Mouse (Mus musculus) heart, postnatal 0 days (tissue): Measurements from ENCODE around the gene Phc2.

ENCODE experiments used
- CTCF ChIP-seq: IDR thresholded peaks from 2 replicates; pipeline ENCODE4 v1.5.1; 2016; ENCODE audit warnings: antibody characterized with exemption, control low read depth, low read depth
- EP300 ChIP-seq: IDR thresholded peaks from 2 replicates; pipeline ENCODE4 v1.6.1; 2016; ENCODE audit warnings: antibody characterized with exemption, low read depth

DNA sequence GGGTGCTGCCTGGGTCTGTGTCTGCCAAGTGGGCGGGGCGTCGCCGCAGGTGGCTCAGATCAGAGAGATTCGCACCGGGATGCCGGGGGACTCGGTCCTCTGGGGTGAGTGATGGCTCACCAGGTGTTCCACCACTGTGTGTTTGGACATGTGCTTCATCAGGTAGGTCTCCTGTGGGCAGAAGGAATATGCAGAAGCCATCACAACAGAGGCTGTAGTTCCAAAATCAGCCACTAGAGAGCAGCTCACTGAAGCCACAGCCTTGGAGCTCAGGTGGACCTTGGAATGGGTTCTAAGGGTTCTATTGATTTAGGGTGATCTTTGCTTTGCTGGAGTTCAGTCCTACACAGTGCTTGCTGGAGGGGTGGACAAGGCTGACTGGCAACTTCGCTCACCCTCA, 120.0 kb downstream of the Phc2 start:
- TF ChIP-seq CTCF (peak; percentile 61), EP300 (no peak)
